Mouse (Mus musculus) v-Abl transformed pro-B cells (cell line): ENCODE results near the gene Olfr165.
"Not testable (repeated sequence)": the region's sequence is repeated elsewhere in the genome, so short reads cannot be mapped to it uniquely, and the experiment has no call there.

ENCODE experiments used
- in situ Hi-C, 2 experiments: fragments of 400-800 bp; cut with MboI; formaldehyde crosslinking; loops; one replicate each; pipeline ENCODE4 v1.15.1; 2025; ENCODE audit not compliant: unreplicated experiment in 2 of 2

Gene Olfr165

GRCm38 (mm10) chr16:19423034-19423433 is at the start of gene Olfr165:
Gene Olfr165 (minus strand): TSS chr16:19423134.
- in situ Hi-C loops = no loop called here

GRCm38 (mm10) chr16:19464365-19464764 is 41.4 kb upstream of the Olfr165 start:
- in situ Hi-C loops = no loop called here

GRCm38 (mm10) chr16:19458741-19459140 is 35.8 kb upstream of the Olfr165 start:
- in situ Hi-C loops = not testable (repeated sequence)

- in situ Hi-C loops = loop anchor here (5.0 to 25.0 kb wide), 2 partner anchors 251 to 386 kb away; no protein-coding TSS in a partner anchor
Measured at GRCm38 (mm10) chr16:19387984-19388383, 35.0 kb downstream of the Olfr165 start.
